Mouse (Mus musculus): ENCODE results near the gene Setd1b. TPM values are rescaled to one million over a fixed set of nuclear protein-coding genes. Genes with fewer than 3 reads are reported as not detected.
"Not testable (repeated sequence)": the region's sequence is repeated elsewhere in the genome, so short reads cannot be mapped to it uniquely, and the experiment has no call there.

The Setd1b gene
- polyA plus RNA-seq, 1 experiment from 2014 or later = 8.1 TPM

GRCm38 (mm10) chr5:123190912-123191311 is 48.9 kb downstream of the Setd1b start:
- H3K36me3 ChIP-seq (replicated peaks) = no peaks in the 10 kb centered on the region
- no peaks in the 10 kb centered on the region for H3K9me3 ChIP-seq
- no peaks in the 10 kb centered on the region for H3K4me1 ChIP-seq
- no peak overlapping the region for H3K27ac ChIP-seq (replicated peaks)
- H3K4me3 ChIP-seq = no peak overlapping the region
- 80% methylated on average over 3 of the region's 3 CpGs for WGBS
- no peaks in the 10 kb centered on the region for H3K27me3 ChIP-seq (replicated peaks; ENCODE audit: low read depth, poor library complexity, severe bottlenecking)
- no peak for DNase-seq (ENCODE audit: low spot score)

GRCm38 (mm10) chr5:123191427-123191826 is 49.4 kb downstream of the Setd1b start:
- DNase-seq (ENCODE audit: low spot score) = no peak
- 84% methylated on average over 6 of the region's 6 CpGs for WGBS
- H3K4me1 ChIP-seq = no peaks in the 10 kb centered on the region
- H3K9me3 ChIP-seq = no peaks in the 10 kb centered on the region
- no peak overlapping the region for H3K27ac ChIP-seq (replicated peaks)
- H3K4me3 ChIP-seq = no peak overlapping the region
- no peaks in the 10 kb centered on the region for H3K27me3 ChIP-seq (replicated peaks; ENCODE audit: low read depth, poor library complexity, severe bottlenecking)
- H3K36me3 ChIP-seq (replicated peaks) = no peaks in the 10 kb centered on the region

- Histone ChIP-seq H3K9me3 (no peaks in the 10 kb centered on the region), H3K36me3 (replicated peaks) (no peaks in the 10 kb centered on the region), H3K27me3 (replicated peaks; ENCODE audit: low read depth, poor library complexity, severe bottlenecking) (no peaks in the 10 kb centered on the region), H3K4me3 (no peak overlapping the region), H3K4me1 (no peaks in the 10 kb centered on the region), H3K27ac (replicated peaks) (no peak overlapping the region)
- DNase-seq (ENCODE audit: low spot score) = no peak
- WGBS = 59% methylated on average over 9 of the region's 9 CpGs
Measured at GRCm38 (mm10) chr5:123192606-123193150, 50.7 kb downstream of the Setd1b start.

- H3K27me3 ChIP-seq (replicated peaks; ENCODE audit: low read depth, poor library complexity, severe bottlenecking) = no peaks in the 10 kb centered on the region
- no peaks in the 10 kb centered on the region for H3K36me3 ChIP-seq (replicated peaks)
- H3K4me3 ChIP-seq = no peak overlapping the region
- H3K27ac ChIP-seq (replicated peaks) = no peak overlapping the region
- no peaks in the 10 kb centered on the region for H3K4me1 ChIP-seq
- 85% methylated on average over 5 of the region's 5 CpGs for WGBS
- no peak for DNase-seq (ENCODE audit: low spot score)
- H3K9me3 ChIP-seq = no peaks in the 10 kb centered on the region
Measured at GRCm38 (mm10) chr5:123193436-123193835, 51.4 kb downstream of the Setd1b start.

GRCm38 (mm10) chr5:123194856-123195255 is 52.9 kb downstream of the Setd1b start:
- DNase-seq (ENCODE audit: low spot score) = no peak

GRCm38 (mm10) chr5:123195500-123196000 is 53.6 kb downstream of the Setd1b start:
- no peaks in the 10 kb centered on the region for H3K4me1 ChIP-seq
- 90% methylated on average over 16 of the region's 16 CpGs for WGBS
- DNase-seq (ENCODE audit: low spot score) = no peak
- H3K9me3 ChIP-seq = no peaks in the 10 kb centered on the region
- no peak overlapping the region for H3K4me3 ChIP-seq
- H3K36me3 ChIP-seq (replicated peaks) = no peaks in the 10 kb centered on the region
- no peak overlapping the region for H3K27ac ChIP-seq (replicated peaks)
- H3K27me3 ChIP-seq (replicated peaks; ENCODE audit: low read depth, poor library complexity, severe bottlenecking) = no peaks in the 10 kb centered on the region

More at GRCm38 (mm10) chr5:123194856-123195255, 52.9 kb downstream of the Setd1b start:
- H3K9me3 ChIP-seq = no peaks in the 10 kb centered on the region
- H3K4me1 ChIP-seq = no peaks in the 10 kb centered on the region
- H3K4me3 ChIP-seq = no peak overlapping the region
- no peaks in the 10 kb centered on the region for H3K27me3 ChIP-seq (replicated peaks; ENCODE audit: low read depth, poor library complexity, severe bottlenecking)
- 83% methylated on average over 6 of the region's 6 CpGs for WGBS
- H3K27ac ChIP-seq (replicated peaks) = no peak overlapping the region
- H3K36me3 ChIP-seq (replicated peaks) = no peaks in the 10 kb centered on the region

GRCm38 (mm10) chr5:123196746-123197145 is 54.8 kb downstream of the Setd1b start:
- 76% methylated on average over 4 of the region's 4 CpGs for WGBS
- H3K27ac ChIP-seq (replicated peaks) = no peak overlapping the region
- no peaks in the 10 kb centered on the region for H3K27me3 ChIP-seq (replicated peaks; ENCODE audit: low read depth, poor library complexity, severe bottlenecking)
- H3K36me3 ChIP-seq (replicated peaks) = no peaks in the 10 kb centered on the region
- H3K4me3 ChIP-seq = no peak overlapping the region
- H3K9me3 ChIP-seq = no peaks in the 10 kb centered on the region
- H3K4me1 ChIP-seq = no peaks in the 10 kb centered on the region
- no peak for DNase-seq (ENCODE audit: low spot score)

- Histone ChIP-seq H3K27ac (replicated peaks) (no peak overlapping the region), H3K27me3 (replicated peaks; ENCODE audit: low read depth, poor library complexity, severe bottlenecking) (no peaks in the 10 kb centered on the region), H3K36me3 (replicated peaks) (no peaks in the 10 kb centered on the region), H3K9me3 (no peaks in the 10 kb centered on the region), H3K4me3 (no peak overlapping the region), H3K4me1 (no peaks in the 10 kb centered on the region)
- no peak for DNase-seq (ENCODE audit: low spot score)
- 82% methylated on average over 4 of the region's 4 CpGs for WGBS
Measured at GRCm38 (mm10) chr5:123198523-123198922, 56.5 kb downstream of the Setd1b start.

GRCm38 (mm10) chr5:123200816-123201522 is 59.0 kb downstream of the Setd1b start:
- not testable (repeated sequence) for DNase-seq (ENCODE audit: low spot score); H3K27ac ChIP-seq (replicated peaks); H3K36me3 ChIP-seq (replicated peaks); H3K9me3 ChIP-seq; H3K4me3 ChIP-seq; H3K27me3 ChIP-seq (replicated peaks; ENCODE audit: low read depth, poor library complexity, severe bottlenecking); H3K4me1 ChIP-seq
- 89% methylated on average over 6 of the region's 7 CpGs for WGBS

GRCm38 (mm10) chr5:123201523-123201892 is 59.5 kb downstream of the Setd1b start:
- Histone ChIP-seq H3K36me3 (replicated peaks) (no peaks in the 10 kb centered on the region), H3K9me3 (peaks cover 3% of the 10 kb centered on the region; the same call in 1 of the 2 replicates), H3K27me3 (replicated peaks; ENCODE audit: low read depth, poor library complexity, severe bottlenecking) (no peaks in the 10 kb centered on the region), H3K27ac (replicated peaks) (no peak overlapping the region), H3K4me3 (no peak overlapping the region), H3K4me1 (no peaks in the 10 kb centered on the region)
- no peak for DNase-seq (ENCODE audit: low spot score)
- WGBS = 86% methylated on average over 7 of the region's 7 CpGs

- 89% methylated on average over 5 of the region's 5 CpGs for WGBS
- Histone ChIP-seq H3K4me1 (no peaks in the 10 kb centered on the region), H3K27me3 (replicated peaks; ENCODE audit: low read depth, poor library complexity, severe bottlenecking) (no peaks in the 10 kb centered on the region), H3K4me3 (no peak overlapping the region), H3K9me3 (peaks cover 3% of the 10 kb centered on the region; the same call in 1 of the 2 replicates), H3K27ac (replicated peaks) (no peak overlapping the region), H3K36me3 (replicated peaks) (no peaks in the 10 kb centered on the region)
- no peak for DNase-seq (ENCODE audit: low spot score)
Measured at GRCm38 (mm10) chr5:123201987-123202386, 60.0 kb downstream of the Setd1b start.

GRCm38 (mm10) chr5:123202771-123203170 is 60.8 kb downstream of the Setd1b start:
- not testable (repeated sequence) for H3K36me3 ChIP-seq (replicated peaks); H3K27me3 ChIP-seq (replicated peaks; ENCODE audit: low read depth, poor library complexity, severe bottlenecking); DNase-seq (ENCODE audit: low spot score); H3K4me3 ChIP-seq; H3K27ac ChIP-seq (replicated peaks); H3K4me1 ChIP-seq; H3K9me3 ChIP-seq
- 42% methylated on average over 4 of the region's 4 CpGs for WGBS

GRCm38 (mm10) chr5:123203591-123203990 is 61.6 kb downstream of the Setd1b start:
- H3K9me3 ChIP-seq; DNase-seq (ENCODE audit: low spot score); H3K27me3 ChIP-seq (replicated peaks; ENCODE audit: low read depth, poor library complexity, severe bottlenecking); H3K27ac ChIP-seq (replicated peaks); H3K4me3 ChIP-seq; H3K36me3 ChIP-seq (replicated peaks); H3K4me1 ChIP-seq: not testable (repeated sequence)
- WGBS = 90% methylated on average over 7 of the region's 7 CpGs

Measured in embryonic facial prominence, embryonic 10.5 days (tissue).